Mouse (Mus musculus) kidney, embryonic 16.5 days (tissue): ENCODE results near the gene Auh. TPM values are rescaled to one million over a fixed set of nuclear protein-coding genes. Genes with fewer than 3 reads are reported as not detected.

ENCODE experiments used
- ATAC-seq: fragments of 200-750 bp; cut with Nextera tagmentation; 2 replicates; pipeline ENCODE4 v1.8.0; 2017; ENCODE audit warnings: moderate TSS enrichment; ENCODE audit not compliant: low FRiP score, low TSS enrichment
- H3K27ac ChIP-seq: fragments of 300-500 bp; sonication (generic); 2 replicates; pipeline ENCODE4 v1.5.1; 2014; ENCODE audit warnings: low read length
- H3K27me3 ChIP-seq: fragments of 300-500 bp; sonication (generic); 2 replicates; pipeline ENCODE4 v1.6.1; 2014; ENCODE audit warnings: low read length, control low read depth, mixed read lengths; ENCODE audit not compliant: insufficient read depth
- H3K36me3 ChIP-seq: fragments of 300-500 bp; sonication (generic); 2 replicates; pipeline ENCODE4 v1.6.1; 2014; ENCODE audit warnings: low read length, control low read depth, mixed read lengths; ENCODE audit not compliant: insufficient read depth
- H3K4me1 ChIP-seq: fragments of 300-500 bp; sonication (generic); 2 replicates; pipeline ENCODE4 v1.6.1; 2014; ENCODE audit warnings: low read length, control low read depth, mixed read lengths; ENCODE audit not compliant: insufficient read depth
- H3K4me2 ChIP-seq: fragments of 300-500 bp; sonication (generic); replicated peaks from 2 replicates; pipeline ENCODE4 v1.6.1; 2014; ENCODE audit warnings: low read depth, low read length
- H3K4me3 ChIP-seq: fragments of 300-500 bp; sonication (generic); 2 replicates; pipeline ENCODE4 v1.5.1; 2014; ENCODE audit warnings: mild to moderate bottlenecking, low read length
- H3K9ac ChIP-seq: fragments of 300-500 bp; sonication (generic); replicated peaks from 2 replicates; pipeline ENCODE4 v1.6.1; 2014; ENCODE audit warnings: low read length
- H3K9me3 ChIP-seq: fragments of 300-500 bp; sonication (generic); 2 replicates; pipeline ENCODE4 v1.6.1; 2016; ENCODE audit warnings: low read length, control low read depth
- WGBS: fragments of 180-500 bp; shearing (Covaris S2); extraction: QIAGEN DNeasy Blood & Tissue Kit; methylation state at CpG from one replicate; pipeline ENCODE4 v1.1.7; 2014; 5-methylcytosine and 5-hydroxymethylcytosine counted together
- polyA plus RNA-seq: library from polyadenylated mRNA; unstranded; fragments of >200 nt; fragmentation: Nextera tagmentation; extraction: Ambion mirVana; gene quantifications from 2 replicates; pipeline ENCODE4 v1.2.1, GENCODE M21; 2015

The Auh gene
- polyA plus RNA-seq, 1 experiment from 2014 or later: 68.0 TPM

GRCm38 (mm10) chr13:52851886-52852285 lies 77.6 kb downstream of the Auh start:
- H3K36me3 ChIP-seq: 0 out of 2 replicates have a peak, but pooled peaks cover 4% of the 10 kb centered on the region
- no peaks in the 10 kb centered on the region for H3K4me1 ChIP-seq
- 68% methylated on average over 4 of the region's 4 CpGs for WGBS
- no peak overlapping the region for H3K27ac ChIP-seq
- H3K27me3 ChIP-seq: no peaks in the 10 kb centered on the region
- no peak overlapping the region for H3K4me2 ChIP-seq
- H3K9ac ChIP-seq: no peak overlapping the region
- H3K4me3 ChIP-seq: no peak overlapping the region
- no peak for ATAC-seq
- H3K9me3 ChIP-seq: no peaks in the 10 kb centered on the region

- H3K4me1 ChIP-seq: no peaks in the 10 kb centered on the region
- H3K4me3 ChIP-seq: no peak overlapping the region
- H3K27ac ChIP-seq: no peak overlapping the region
- H3K4me2 ChIP-seq: no peak overlapping the region
- H3K9ac ChIP-seq: no peak overlapping the region
- 75% methylated on average over 15 of the region's 15 CpGs for WGBS
- 0 out of 2 replicates have a peak, but pooled peaks cover 4% of the 10 kb centered on the region for H3K36me3 ChIP-seq
- ATAC-seq: no peak
- H3K9me3 ChIP-seq: no peaks in the 10 kb centered on the region
- H3K27me3 ChIP-seq: no peaks in the 10 kb centered on the region
These were observed 79.3 kb downstream of the Auh start for GRCm38 (mm10) chr13:52850024-52850723.

GRCm38 (mm10) chr13:52849394-52849801 lies 80.1 kb downstream of the Auh start:
- ATAC-seq: no peak
- H3K4me2 ChIP-seq: no peak overlapping the region
- H3K27me3 ChIP-seq: no peaks in the 10 kb centered on the region
- H3K4me3 ChIP-seq: no peak overlapping the region
- no peak overlapping the region for H3K27ac ChIP-seq
- WGBS: 80% methylated on average over 9 of the region's 9 CpGs
- no peaks in the 10 kb centered on the region for H3K4me1 ChIP-seq
- no peaks in the 10 kb centered on the region for H3K9me3 ChIP-seq
- H3K9ac ChIP-seq: no peak overlapping the region
- 0 out of 2 replicates have a peak, but pooled peaks cover 4% of the 10 kb centered on the region for H3K36me3 ChIP-seq

- ATAC-seq: no peak
- H3K4me1 ChIP-seq: no peaks in the 10 kb centered on the region
- no peaks in the 10 kb centered on the region for H3K27me3 ChIP-seq
- H3K4me3 ChIP-seq: no peak overlapping the region
- no peaks in the 10 kb centered on the region for H3K36me3 ChIP-seq
- H3K27ac ChIP-seq: no peak overlapping the region
- no peaks in the 10 kb centered on the region for H3K9me3 ChIP-seq
- no peak overlapping the region for H3K9ac ChIP-seq
- no peak overlapping the region for H3K4me2 ChIP-seq
- WGBS: 68% methylated on average over 8 of the region's 8 CpGs
These were observed 82.0 kb downstream of the Auh start for GRCm38 (mm10) chr13:52847481-52847880.

- Histone ChIP-seq H3K4me3 (no peak overlapping the region), H3K27ac (no peak overlapping the region), H3K27me3 (no peaks in the 10 kb centered on the region), H3K9ac (no peak overlapping the region), H3K36me3 (no peaks in the 10 kb centered on the region), H3K4me2 (no peak overlapping the region), H3K9me3 (no peaks in the 10 kb centered on the region), H3K4me1 (no peaks in the 10 kb centered on the region)
- 81% methylated on average over 17 of the region's 17 CpGs for WGBS
- no peak for ATAC-seq
These were observed 82.4 kb downstream of the Auh start for GRCm38 (mm10) chr13:52847071-52847470.

GRCm38 (mm10) chr13:52845618-52846017 lies 83.9 kb downstream of the Auh start:
- H3K4me3 ChIP-seq: no peak overlapping the region
- H3K27ac ChIP-seq: no peak overlapping the region
- H3K9ac ChIP-seq: no peak overlapping the region
- no peak for ATAC-seq
- H3K4me2 ChIP-seq: no peak overlapping the region
- H3K36me3 ChIP-seq: no peaks in the 10 kb centered on the region
- WGBS: 85% methylated on average over 4 of the region's 4 CpGs
- no peaks in the 10 kb centered on the region for H3K9me3 ChIP-seq
- H3K27me3 ChIP-seq: no peaks in the 10 kb centered on the region
- no peaks in the 10 kb centered on the region for H3K4me1 ChIP-seq

- H3K27me3 ChIP-seq: no peaks in the 10 kb centered on the region
- H3K27ac ChIP-seq: no peak overlapping the region
- H3K9ac ChIP-seq: no peak overlapping the region
- no peak overlapping the region for H3K4me2 ChIP-seq
- ATAC-seq: no peak
- 61% methylated on average over 10 of the region's 10 CpGs for WGBS
- no peak overlapping the region for H3K4me3 ChIP-seq
- H3K36me3 ChIP-seq: no peaks in the 10 kb centered on the region
- H3K4me1 ChIP-seq: no peaks in the 10 kb centered on the region
- H3K9me3 ChIP-seq: no peaks in the 10 kb centered on the region
These were observed 85.8 kb downstream of the Auh start for GRCm38 (mm10) chr13:52843536-52844178.

GRCm38 (mm10) chr13:52836231-52836630 lies 93.2 kb downstream of the Auh start:
- WGBS: 84% methylated on average over 8 of the region's 8 CpGs
- Histone ChIP-seq H3K4me1 (no peaks in the 10 kb centered on the region), H3K9ac (no peak overlapping the region), H3K36me3 (peaks cover 4% of the 10 kb centered on the region; the same call in 1 of the 2 replicates), H3K9me3 (no peaks in the 10 kb centered on the region), H3K4me2 (no peak overlapping the region), H3K27ac (no peak overlapping the region), H3K27me3 (no peaks in the 10 kb centered on the region), H3K4me3 (no peak overlapping the region)
- no peak for ATAC-seq

GRCm38 (mm10) chr13:52834591-52834990 lies 94.9 kb downstream of the Auh start:
- 75% methylated on average over 8 of the region's 8 CpGs for WGBS
- Histone ChIP-seq H3K36me3 (peaks cover 4% of the 10 kb centered on the region; the same call in 1 of the 2 replicates), H3K4me1 (no peaks in the 10 kb centered on the region), H3K9ac (no peak overlapping the region), H3K4me2 (no peak overlapping the region), H3K4me3 (no peak overlapping the region), H3K27ac (no peak overlapping the region), H3K27me3 (no peaks in the 10 kb centered on the region), H3K9me3 (no peaks in the 10 kb centered on the region)
- ATAC-seq: no peak

GRCm38 (mm10) chr13:52833748-52834147 lies 95.7 kb downstream of the Auh start:
- Histone ChIP-seq H3K4me3 (no peak overlapping the region), H3K27me3 (no peaks in the 10 kb centered on the region), H3K36me3 (peaks cover 4% of the 10 kb centered on the region; the same call in 1 of the 2 replicates), H3K9me3 (no peaks in the 10 kb centered on the region), H3K27ac (no peak overlapping the region), H3K4me1 (no peaks in the 10 kb centered on the region), H3K9ac (no peak overlapping the region), H3K4me2 (no peak overlapping the region)
- WGBS: 97% methylated on average over 2 of the region's 2 CpGs
- ATAC-seq: no peak
